Mouse (Mus musculus): ENCODE results near the gene Tubb2a.

- TF ChIP-seq POLR2A (IDR thresholded peaks at IDR 0.05; ENCODE audit: borderline replicate concordance, low read depth, low read length) (no peak), CTCF (IDR thresholded peaks at IDR 0.05; ENCODE audit: low read depth, low read length) (no peak)
Observed at GRCm38 (mm10) chr13:34084026-34084750, 6.4 kb upstream of the Tubb2a start.

Measured in bone marrow macrophage, adult 2 months (primary cell).